Mouse (Mus musculus): Measurements from ENCODE around the gene Tom1. TPM values are rescaled to one million over a fixed set of nuclear protein-coding genes. Genes with fewer than 3 reads are reported as not detected.

The Tom1 gene
- total RNA-seq (2023), result 10 to 100 TPM; 68.3 to 69.0 TPM

GRCm38 (mm10) chr8:75033511-75034243, at the start of gene Tom1:
Tom1 (plus strand) TSS chr8:75033705.

DNA sequence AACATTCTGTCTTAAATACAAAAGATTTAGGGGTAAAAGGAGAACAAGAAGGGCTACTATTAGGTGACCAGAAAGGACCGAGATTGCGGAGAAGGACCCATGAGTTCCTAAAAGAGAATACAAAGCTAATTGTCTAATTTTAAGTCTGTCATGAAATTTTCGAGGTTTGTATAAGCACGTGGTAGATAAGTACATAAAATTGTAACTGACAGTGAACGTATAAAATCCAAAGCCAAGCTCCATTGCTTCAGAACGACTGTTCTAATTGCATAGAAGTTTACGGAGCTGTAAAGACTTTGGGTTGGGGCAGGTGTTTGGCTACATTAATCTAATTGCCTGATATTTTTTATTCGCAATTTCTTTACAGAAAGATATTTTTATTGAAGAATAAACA, 40.4 kb upstream of the Tom1 start, which contains the start of gene Hmgxb4:
Gene Hmgxb4 (plus strand): TSS at position 276 of the 394 bp plus-strand sequence.

DNA sequence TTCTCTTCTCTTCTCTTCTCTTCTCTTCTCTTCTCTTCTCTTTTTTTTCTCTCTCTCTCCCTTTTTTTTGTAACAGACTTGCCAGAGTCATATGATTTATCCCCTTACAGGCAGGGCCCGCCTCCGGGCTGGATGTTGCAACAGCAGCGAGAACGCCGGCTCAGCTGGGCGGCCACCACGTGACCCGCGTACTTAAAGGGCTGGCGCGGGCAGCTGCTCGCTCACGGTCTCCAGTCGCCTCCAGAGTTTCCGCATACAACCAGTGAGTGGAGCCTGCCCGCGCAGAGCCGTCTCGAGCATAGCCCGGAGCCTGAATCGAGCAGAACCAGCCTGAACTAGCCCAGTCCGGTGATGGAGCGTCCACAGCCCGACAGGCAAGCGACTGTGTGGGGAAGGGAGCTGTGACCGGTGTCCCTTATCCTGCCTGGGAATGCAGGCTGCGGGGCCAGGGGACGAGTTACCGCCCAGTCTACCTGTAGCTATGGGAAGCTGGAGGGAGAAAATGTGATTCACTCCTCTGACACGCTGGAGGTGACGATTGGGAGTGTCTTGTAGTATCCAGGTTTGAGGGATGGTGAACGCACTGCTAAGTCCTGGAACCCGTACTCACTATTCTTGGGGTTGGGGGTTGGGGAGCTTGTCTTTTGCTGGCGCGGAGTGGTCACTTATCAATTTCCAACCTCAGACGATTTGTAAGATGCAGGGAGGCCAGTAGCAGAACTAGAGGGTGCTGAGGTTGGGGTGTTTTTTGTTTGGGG, 60.1 kb downstream of the Tom1 start, which contains the start of gene Hmox1:
Gene Hmox1 (plus strand): TSS at position 223 of the 758 bp plus-strand sequence.

DNA sequence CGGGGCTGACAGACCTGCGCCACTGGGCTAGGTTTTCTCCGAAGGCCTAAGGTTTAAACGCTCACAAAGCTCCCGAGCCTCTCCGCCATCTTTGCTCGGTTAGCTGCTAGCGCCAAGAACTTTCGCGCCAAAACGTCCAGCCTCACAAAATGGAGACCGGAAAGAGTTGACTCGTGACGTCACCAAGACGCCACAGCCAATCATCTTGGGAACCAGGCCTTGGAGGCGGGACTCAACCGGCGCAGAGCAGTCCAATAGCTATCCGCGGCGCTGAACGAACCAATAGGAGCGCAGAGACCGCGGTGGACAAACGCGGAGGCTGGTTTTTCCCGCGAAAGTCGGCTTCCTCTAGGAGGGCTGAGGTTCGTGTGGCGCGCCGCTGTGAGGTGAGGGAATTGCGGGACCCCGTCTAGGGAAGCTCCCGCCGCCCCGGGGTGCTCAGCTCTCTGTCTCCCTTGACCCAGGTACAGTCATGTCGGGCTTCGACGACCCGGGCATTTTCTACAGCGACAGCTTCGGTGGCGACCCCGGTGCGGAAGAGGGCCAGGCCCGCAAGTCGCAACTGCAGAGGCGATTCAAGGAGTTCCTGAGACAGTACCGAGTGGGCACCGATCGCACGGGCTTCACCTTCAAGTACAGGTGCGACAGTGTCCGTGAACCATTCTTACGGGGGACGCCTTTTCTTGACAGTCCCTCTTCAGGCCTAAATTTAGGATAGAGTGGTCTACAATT, 75.9 kb downstream of the Tom1 start, which contains the start of gene Mcm5:
Gene Mcm5 (plus strand): TSS at position 334 of the 732 bp plus-strand sequence.

Other genes starting within 250 kb of the Tom1 start
- gene Isx, start 160.5 kb upstream of the Tom1 start, total RNA-seq (2023), result not detected
- 10 to 100 TPM; 29.9 to 33.9 TPM for gene Hmgxb4, start 40.3 kb upstream of the Tom1 start, total RNA-seq (2023)
- gene Hmox1, start 59.9 kb downstream of the Tom1 start, total RNA-seq (2023), result 1,000 to 10,000 TPM in 1 of 2 experiments, 100 to 1,000 TPM in 1; 883 to 1,381 TPM
- gene Mcm5, start 75.9 kb downstream of the Tom1 start, total RNA-seq (2023), result 10 to 100 TPM; 14.1 to 15.8 TPM
- 1 to 10 TPM in 1 of 2 experiments, under 1 TPM in 1; 0.55 to 1.2 TPM for gene Rasd2, start 180.2 kb downstream of the Tom1 start, total RNA-seq (2023)